Mouse (Mus musculus) testis, postnatal 14 days (tissue): Measurements from ENCODE around the gene Hist1h4a.
"Not testable (repeated sequence)": the region's sequence is repeated elsewhere in the genome, so short reads cannot be mapped to it uniquely, and the experiment has no call there.

ENCODE experiments used
- DNase-seq: peaks from one replicate; pipeline ENCODE4 v3.0.0; 2021; ENCODE audit warnings: low spot score

Gene Hist1h4a

GRCm38 (mm10) chr13:23740910-23741309 lies 20.1 kb downstream of the Hist1h4a start:
- DNase-seq, result no peak

DNA sequence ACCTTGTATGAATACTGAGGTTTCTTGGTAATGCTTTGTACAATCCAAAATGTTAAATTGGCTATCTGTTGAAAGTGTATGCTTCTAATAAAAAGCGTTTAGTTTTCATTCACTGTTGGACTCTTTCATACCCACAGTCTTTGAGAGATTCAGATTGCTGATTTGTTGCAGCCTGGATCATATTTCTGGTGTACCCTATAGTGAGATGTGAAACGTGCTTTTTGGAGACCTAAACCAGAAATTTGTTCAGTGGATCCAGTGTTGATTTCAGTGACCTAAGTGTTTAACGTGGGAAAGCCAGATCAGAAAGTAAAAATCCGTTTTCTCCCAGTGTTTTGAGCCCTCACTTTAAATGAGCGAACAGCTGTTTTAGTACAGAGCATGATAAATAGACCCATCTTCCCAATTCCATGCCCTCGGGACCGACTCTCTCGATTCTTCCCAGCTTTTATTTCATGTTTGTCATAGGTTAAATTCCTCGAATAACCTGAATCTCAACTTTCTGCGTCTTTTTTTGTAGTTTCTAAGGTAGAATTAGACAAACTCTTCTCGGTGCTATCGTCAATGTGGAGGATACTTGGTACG lies 20.7 kb downstream of the Hist1h4a start:
- DNase-seq, result no peak

- no peak for DNase-seq
These were observed 21.1 kb downstream of the Hist1h4a start for GRCm38 (mm10) chr13:23739922-23740252.

DNA sequence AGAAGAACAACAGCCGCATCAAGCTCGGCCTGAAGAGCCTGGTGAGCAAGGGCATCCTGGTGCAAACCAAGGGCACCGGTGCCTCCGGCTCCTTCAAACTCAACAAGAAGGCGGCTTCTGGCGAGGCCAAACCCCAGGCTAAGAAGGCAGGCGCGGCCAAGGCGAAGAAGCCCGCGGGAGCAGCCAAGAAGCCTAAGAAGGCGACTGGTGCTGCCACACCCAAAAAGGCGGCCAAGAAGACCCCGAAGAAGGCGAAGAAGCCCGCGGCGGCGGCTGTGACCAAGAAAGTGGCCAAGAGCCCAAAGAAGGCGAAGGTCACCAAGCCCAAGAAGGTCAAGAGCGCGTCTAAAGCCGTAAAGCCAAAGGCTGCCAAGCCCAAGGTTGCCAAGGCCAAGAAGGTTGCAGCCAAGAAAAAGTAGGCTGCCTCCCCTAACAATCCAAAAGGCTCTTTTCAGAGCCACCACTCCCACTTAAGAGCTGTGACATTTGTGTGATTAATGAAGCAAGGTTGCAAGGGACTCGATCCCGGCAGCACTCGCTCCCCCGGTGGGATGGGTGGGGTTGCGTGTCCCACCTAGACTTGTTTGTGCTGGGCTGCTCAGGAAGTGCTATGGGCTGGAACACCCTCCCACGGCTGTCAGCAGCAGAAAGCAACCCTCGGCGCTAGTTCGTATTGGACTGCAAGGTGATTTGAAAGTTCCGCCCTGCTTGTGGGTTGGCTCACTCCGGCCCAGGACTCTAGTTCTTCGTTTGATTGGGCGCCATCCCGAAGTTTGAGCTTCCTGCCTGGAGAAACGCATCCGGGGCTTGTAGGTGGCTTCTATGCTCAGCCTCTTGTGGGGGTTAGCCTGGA lies 21.7 kb downstream of the Hist1h4a start:
- peak; percentile 93 for DNase-seq

- DNase-seq, result peak; percentile 96
These were observed 22.4 kb downstream of the Hist1h4a start, which contains the start of gene Hist1h1c for GRCm38 (mm10) chr13:23738677-23739068. Hist1h1c (plus strand) TSS chr13:23738808.

- no peak for DNase-seq
These were observed 23.0 kb downstream of the Hist1h4a start for GRCm38 (mm10) chr13:23738041-23738440.

DNA sequence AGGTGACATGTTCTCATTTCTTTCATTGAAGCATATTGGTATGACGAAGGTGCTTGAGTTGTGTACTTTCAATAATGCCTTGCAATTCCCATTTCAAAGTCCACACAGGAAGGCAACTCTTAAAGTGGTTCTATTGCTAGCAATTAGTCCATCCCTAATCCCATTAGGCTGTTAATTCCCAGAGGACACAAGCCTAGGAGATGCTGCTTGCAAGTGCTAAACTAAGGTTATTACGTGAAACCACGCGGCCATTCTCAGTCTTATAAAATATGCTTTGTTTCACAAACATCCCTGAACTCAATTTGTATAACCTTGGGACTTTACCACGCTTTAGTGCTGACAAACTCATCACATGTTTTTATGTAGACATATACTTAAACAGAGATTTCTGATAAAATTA lies 23.9 kb downstream of the Hist1h4a start:
- DNase-seq, result no peak

DNA sequence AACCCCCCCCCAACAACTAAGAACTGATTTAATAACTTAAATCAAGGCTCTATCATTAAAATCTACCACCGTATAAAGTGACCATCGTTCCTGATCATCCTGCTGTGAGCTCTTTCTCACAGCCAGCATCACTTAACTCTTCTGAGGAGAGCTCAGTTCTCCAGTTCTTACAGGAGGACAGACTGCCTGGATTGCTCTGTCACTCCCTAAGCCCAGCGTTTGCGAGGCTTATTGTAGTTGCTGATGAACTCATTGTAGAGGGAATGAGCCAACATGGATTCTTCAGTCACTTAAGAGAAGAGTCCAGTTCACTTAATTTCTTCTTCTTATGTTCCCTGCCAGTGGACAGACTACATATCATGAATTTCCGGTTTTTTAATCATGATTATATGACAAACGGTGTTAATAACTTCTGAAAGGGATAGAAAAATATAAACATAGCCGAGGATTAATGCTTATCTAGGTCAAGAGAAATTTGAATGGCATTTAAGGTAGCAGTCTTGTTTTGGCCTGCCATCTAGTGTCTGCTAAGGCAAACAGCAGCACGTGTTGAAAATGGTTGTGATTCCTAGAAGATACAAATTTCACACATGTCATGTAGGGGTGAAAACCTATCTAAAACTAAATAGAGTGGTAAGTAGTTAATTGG lies 28.8 kb downstream of the Hist1h4a start:
- no peak for DNase-seq

- no peak for DNase-seq
These were observed 30.6 kb downstream of the Hist1h4a start for GRCm38 (mm10) chr13:23730479-23730878.

DNA sequence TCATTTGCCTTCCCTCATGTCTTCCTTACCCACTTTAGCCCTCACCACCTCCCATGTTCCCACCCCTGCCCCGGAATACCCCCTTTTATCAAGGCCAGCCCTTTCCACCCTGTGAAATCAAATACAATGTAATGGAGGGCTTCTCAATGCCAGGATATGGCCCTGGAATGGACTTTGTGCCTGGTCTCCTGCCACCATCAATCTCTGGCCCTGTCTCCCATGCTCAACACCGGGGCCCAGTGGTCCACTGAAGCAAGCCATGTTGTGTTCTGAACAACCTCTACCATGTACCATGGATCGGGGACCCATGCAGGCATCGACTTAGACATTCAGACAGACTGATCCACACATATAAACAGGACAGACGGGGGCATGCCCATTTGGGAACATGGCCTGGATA lies 31.3 kb downstream of the Hist1h4a start:
- no peak for DNase-seq

DNA sequence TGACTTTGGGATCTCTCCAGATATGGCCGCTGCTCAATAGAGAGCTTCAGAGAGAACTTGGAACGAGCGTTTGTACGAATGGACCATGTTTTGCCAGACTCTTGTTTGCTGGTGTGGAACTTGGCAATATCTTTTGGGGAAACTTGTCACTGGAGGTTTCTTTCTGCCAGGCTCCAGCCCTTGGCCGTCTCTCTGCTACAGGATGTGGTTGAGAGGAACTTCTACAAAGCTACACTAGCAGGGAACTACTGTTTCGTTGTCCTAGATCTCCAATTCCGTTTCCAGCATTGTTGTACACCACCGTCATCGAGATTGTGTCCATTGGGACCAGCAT lies 31.9 kb downstream of the Hist1h4a start:
- no peak for DNase-seq

DNA sequence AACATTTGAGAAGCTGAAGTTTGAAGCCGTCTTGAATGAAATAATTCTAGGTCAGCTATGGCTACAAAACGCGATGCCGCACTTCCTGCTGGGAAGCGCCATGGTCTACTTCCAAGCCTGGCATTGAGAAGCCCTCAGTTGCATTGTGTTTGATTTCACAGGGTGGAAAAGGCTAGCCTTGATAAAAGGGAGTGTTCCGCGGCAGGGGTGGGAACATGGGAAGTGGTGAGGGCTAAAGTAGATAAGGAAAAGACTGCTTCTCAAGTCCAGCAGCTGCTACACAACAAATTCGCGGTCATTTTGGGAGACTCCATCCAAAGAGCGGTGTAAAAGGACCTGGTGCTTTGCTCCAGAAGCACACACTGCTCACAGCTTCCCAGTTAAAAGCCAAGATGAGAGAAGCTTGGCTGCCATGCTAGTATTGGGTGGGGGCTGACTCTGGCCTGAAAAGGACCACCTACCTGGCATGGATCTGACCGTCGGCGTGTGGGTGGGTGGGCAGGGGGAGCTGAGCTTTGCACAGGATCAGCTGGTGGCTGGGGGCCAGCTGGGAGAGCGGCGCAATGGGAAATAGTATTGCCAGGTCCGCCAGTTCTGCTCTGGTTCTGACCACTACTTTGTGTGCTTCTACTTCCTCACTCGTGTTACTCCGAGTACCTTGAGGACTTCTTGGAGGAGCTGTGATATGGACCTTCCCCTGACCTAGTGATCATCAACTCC lies 32.4 kb downstream of the Hist1h4a start:
- DNase-seq, result no peak

DNA sequence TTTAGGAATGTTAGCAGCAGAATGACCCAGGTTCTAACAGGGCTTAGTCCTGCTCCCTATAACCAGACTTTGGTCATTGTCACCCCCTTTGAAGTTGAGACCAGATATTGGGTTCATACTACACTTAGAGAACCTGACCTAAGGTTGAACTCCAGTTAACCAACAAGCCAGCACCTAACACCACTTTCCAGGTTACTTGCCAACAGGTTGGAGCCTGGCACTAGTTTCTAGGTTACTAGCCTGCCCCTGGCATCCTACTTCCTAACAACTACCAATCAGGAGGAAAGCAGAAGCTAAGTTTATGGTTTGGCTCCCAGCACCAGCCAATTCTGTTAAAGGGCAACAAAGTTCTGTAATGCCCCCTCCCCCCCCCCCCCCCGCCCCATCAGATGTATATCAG lies 35.8 kb downstream of the Hist1h4a start:
- no peak for DNase-seq

GRCm38 (mm10) chr13:23724239-23724638 lies 36.8 kb downstream of the Hist1h4a start:
- DNase-seq, result no peak

DNA sequence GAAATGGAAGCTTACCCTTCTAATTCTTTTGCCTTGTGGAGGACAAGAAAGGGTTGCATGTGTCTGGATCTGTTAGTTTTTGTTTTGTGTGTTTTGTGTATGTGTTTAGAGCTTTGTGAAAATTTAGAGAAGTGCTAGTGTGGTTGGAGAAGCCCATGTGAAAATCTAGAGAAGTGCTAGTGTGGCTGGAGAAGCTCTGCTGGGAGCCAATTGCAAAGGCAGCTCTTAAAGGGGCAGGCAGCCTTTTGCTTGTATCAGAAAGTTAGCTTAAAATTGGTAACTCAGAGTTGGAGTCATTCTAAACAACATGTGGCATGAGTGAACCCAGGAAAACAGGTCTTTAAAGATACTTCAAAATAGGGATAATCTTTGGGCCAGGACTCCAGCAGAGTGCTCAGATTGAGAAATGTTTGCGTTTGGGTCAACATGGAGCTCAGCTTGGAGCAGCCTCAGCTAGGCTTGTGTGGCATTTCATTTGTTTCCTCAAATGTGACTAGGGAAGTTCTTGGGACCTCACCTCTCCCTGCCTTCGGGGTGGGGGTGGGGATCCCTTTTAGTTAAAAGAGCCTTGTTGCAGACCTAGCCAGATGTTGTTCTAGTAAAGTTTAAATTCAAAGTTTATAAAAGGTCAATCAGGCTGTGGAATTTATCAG lies 43.3 kb downstream of the Hist1h4a start:
- DNase-seq, result not testable (repeated sequence)

GRCm38 (mm10) chr13:23717176-23717575 lies 43.9 kb downstream of the Hist1h4a start:
- no peak for DNase-seq

GRCm38 (mm10) chr13:23716261-23717042 lies 44.6 kb downstream of the Hist1h4a start:
- DNase-seq, result no peak
